Mouse (Mus musculus) heart, embryonic 16.5 days (tissue): ENCODE results near the gene 1110032A03Rik. TPM values are rescaled to one million over a fixed set of nuclear protein-coding genes. Genes with fewer than 3 reads are reported as not detected.
A peak's percentile ranks its signal among the peaks of the same experiment; 100 is the strongest.

Source experiments
- ATAC-seq: fragments of 200-750 bp; cut with Nextera tagmentation; replicated peaks from 2 replicates; pipeline ENCODE4 v1.8.0; 2017; ENCODE audit warnings: moderate number of reproducible peaks; ENCODE audit not compliant: insufficient read depth, low FRiP score; ENCODE audit errors: extremely low read depth
- H3K27ac ChIP-seq: fragments of 300-500 bp; sonication (generic); 2 replicates; pipeline ENCODE4 v1.5.1; 2014; ENCODE audit warnings: mild to moderate bottlenecking, low read length, control low read depth, moderate library complexity
- H3K27me3 ChIP-seq: fragments of 300-500 bp; sonication (generic); 2 replicates; pipeline ENCODE4 v1.6.1; 2014; ENCODE audit warnings: low read length, mixed read lengths; ENCODE audit not compliant: control insufficient read depth, insufficient read depth
- H3K36me3 ChIP-seq: fragments of 300-500 bp; sonication (generic); 2 replicates; pipeline ENCODE4 v1.6.1; 2014; ENCODE audit not compliant: control insufficient read depth, insufficient read depth
- H3K4me1 ChIP-seq: fragments of 300-500 bp; sonication (generic); 2 replicates; pipeline ENCODE4 v1.6.1; 2014; ENCODE audit warnings: low read length, mixed read lengths; ENCODE audit not compliant: control insufficient read depth, insufficient read depth
- H3K4me2 ChIP-seq: fragments of 300-500 bp; sonication (generic); 2 replicates; pipeline ENCODE4 v1.6.1; 2014; ENCODE audit warnings: low read depth, mild to moderate bottlenecking, control low read depth, low read length
- H3K4me3 ChIP-seq: fragments of 300-500 bp; sonication (generic); 2 replicates; pipeline ENCODE4 v1.5.1; 2014; ENCODE audit warnings: mild to moderate bottlenecking, control low read depth, low read length
- H3K9ac ChIP-seq: fragments of 300-500 bp; sonication (generic); 2 replicates; pipeline ENCODE4 v1.6.1; 2014; ENCODE audit warnings: low read length, control low read depth
- H3K9me3 ChIP-seq: fragments of 300-500 bp; sonication (generic); replicated peaks from 2 replicates; pipeline ENCODE4 v1.6.1; 2016; ENCODE audit warnings: low read length; ENCODE audit not compliant: control insufficient read depth
- WGBS: fragments of 180-500 bp; shearing (Covaris S2); extraction: QIAGEN DNeasy Blood & Tissue Kit; methylation state at CpG from one replicate; pipeline ENCODE4 v1.1.7; 2014; 5-methylcytosine and 5-hydroxymethylcytosine counted together
- polyA plus RNA-seq: library from polyadenylated mRNA; unstranded; fragments of >200 nt; fragmentation: Nextera tagmentation; extraction: Ambion mirVana; gene quantifications from 2 replicates; pipeline ENCODE4 v1.2.1, GENCODE M21; 2015

1110032A03Rik gene
- polyA plus RNA-seq, 1 experiment from 2014 or later = 30.0 TPM

DNA sequence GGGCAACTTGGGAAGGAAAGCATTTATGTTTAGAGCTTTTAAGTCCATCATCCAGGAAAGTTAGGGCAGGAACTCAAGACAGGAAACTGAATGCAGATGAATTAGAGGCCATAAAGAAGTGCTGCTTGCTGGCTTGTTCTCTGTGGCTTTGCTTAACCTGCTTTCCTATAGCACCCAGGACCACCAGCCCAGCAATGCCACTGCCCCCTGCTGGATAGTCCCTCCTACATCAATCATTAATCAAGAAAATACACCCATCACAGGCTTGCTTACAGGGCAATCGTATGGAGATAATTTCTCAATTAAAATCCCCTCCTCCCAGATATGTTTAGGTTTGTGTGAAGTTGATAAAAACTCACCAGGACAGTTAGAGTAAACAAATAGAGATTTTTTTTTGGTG is 12.0 kb downstream of the 1110032A03Rik start:
- Histone ChIP-seq H3K4me3 (no peak overlapping the region), H3K9me3 (no peaks in the 10 kb centered on the region), H3K4me1 (peaks cover 5% of the 10 kb centered on the region; the same call in 1 of the 2 replicates), H3K27me3 (no peaks in the 10 kb centered on the region), H3K9ac (no peak overlapping the region), H3K27ac (no peak overlapping the region), H3K36me3 (peaks cover 2% of the 10 kb centered on the region; the same call in 1 of the 2 replicates), H3K4me2 (no peak overlapping the region)
- no peak for ATAC-seq
- WGBS = 64% methylated on average over 1 of the region's 1 CpGs

DNA sequence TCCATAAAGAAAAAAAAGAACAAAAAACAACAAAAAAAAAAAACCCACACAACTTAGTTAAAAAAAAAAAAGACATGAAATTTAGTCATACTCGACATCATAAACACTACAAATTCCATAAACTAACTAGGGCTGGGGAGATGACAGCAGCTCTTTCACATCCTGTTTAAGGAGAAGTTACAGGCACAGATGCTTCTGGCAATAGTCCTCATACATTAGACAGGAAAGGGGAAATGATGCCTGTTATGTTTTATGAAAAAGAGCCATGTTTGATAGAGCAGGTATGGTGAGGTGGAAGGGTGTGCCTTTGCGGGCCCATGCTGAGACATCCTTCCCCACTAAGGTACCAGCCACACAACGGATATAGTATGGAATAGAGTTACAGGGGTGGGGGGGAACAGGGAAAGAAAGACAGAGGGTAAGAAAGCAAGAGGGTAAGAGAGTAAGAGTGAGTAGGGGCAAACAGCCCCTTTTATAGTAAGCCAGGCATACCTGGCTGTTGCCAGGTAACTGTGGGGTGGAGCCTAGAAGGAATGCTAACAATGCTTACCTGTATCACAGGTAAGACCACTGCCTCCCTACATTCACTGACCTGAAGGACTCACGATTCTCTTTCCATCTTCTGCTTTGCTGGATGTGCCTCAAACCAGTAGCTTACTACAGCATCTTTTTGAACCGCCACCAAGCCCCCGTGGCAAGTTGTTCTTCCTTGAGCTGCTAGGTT is 13.6 kb downstream of the 1110032A03Rik start:
- Histone ChIP-seq H3K9ac (no peak overlapping the region), H3K36me3 (peaks cover 3% of the 10 kb centered on the region), H3K4me3 (no peak overlapping the region), H3K4me1 (no peaks in the 10 kb centered on the region), H3K27ac (no peak overlapping the region), H3K4me2 (no peak overlapping the region), H3K9me3 (no peaks in the 10 kb centered on the region), H3K27me3 (no peaks in the 10 kb centered on the region)
- WGBS = 60% methylated on average over 6 of the region's 6 CpGs
- ATAC-seq = no peak

DNA sequence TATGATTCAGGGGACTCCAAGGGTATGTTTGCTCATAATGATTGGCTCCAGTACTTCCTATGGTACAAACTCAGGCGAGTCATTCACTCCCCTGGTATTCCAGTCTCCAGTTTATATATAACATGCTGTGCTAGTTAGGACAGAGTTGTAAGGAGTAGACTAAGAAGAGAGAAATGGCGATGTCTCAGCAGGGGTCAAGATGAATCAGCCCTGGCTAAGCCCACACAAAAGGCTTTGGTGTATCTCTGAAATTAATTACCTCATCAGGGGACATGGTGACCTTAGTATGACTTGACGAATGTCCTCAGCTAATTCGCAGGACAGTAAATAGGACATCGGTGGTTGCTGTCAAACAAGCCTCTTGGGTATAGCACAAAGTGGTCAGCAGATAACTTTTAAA is 18.6 kb downstream of the 1110032A03Rik start:
- Histone ChIP-seq H3K4me3 (no peak overlapping the region), H3K36me3 (peaks cover 13% of the 10 kb centered on the region), H3K4me1 (peaks cover 3% of the 10 kb centered on the region; the same call in 1 of the 2 replicates), H3K9ac (no peak overlapping the region), H3K27ac (no peak overlapping the region), H3K9me3 (no peaks in the 10 kb centered on the region), H3K4me2 (no peak overlapping the region), H3K27me3 (no peaks in the 10 kb centered on the region)
- WGBS = 58% methylated on average over 5 of the region's 5 CpGs
- no peak for ATAC-seq

DNA sequence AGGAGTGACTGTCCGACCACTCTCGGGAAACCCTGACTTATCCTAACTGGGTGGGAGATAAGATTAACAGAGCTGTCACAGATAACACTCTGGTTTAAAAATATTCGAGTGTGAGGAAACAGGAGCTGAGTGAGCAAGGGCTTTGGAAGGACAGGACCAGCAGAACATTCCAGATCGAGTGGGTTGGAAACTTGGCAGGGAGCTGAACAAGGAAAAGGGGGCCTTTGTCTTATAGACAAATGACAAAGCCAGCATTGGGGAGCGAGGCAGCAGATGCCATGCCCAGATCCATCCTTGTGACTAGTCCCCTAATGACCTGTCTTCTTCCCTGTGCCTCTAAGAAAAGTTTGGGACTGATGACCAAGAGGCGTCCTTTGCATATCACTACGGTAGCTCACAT is 21.4 kb downstream of the 1110032A03Rik start:
- ATAC-seq = peak; percentile 8; the same call in 1 of the 2 replicates
- H3K27me3 ChIP-seq = no peaks in the 10 kb centered on the region
- H3K27ac ChIP-seq = peak overlapping the region; percentile 99
- peaks cover 13% of the 10 kb centered on the region for H3K36me3 ChIP-seq
- peaks cover 8% of the 10 kb centered on the region for H3K4me1 ChIP-seq
- H3K9ac ChIP-seq = peak overlapping the region; percentile 88
- WGBS = 13% methylated on average over 7 of the region's 7 CpGs
- H3K4me2 ChIP-seq = peak overlapping the region; percentile 73
- no peaks in the 10 kb centered on the region for H3K9me3 ChIP-seq
- peak overlapping the region; percentile 69 for H3K4me3 ChIP-seq

DNA sequence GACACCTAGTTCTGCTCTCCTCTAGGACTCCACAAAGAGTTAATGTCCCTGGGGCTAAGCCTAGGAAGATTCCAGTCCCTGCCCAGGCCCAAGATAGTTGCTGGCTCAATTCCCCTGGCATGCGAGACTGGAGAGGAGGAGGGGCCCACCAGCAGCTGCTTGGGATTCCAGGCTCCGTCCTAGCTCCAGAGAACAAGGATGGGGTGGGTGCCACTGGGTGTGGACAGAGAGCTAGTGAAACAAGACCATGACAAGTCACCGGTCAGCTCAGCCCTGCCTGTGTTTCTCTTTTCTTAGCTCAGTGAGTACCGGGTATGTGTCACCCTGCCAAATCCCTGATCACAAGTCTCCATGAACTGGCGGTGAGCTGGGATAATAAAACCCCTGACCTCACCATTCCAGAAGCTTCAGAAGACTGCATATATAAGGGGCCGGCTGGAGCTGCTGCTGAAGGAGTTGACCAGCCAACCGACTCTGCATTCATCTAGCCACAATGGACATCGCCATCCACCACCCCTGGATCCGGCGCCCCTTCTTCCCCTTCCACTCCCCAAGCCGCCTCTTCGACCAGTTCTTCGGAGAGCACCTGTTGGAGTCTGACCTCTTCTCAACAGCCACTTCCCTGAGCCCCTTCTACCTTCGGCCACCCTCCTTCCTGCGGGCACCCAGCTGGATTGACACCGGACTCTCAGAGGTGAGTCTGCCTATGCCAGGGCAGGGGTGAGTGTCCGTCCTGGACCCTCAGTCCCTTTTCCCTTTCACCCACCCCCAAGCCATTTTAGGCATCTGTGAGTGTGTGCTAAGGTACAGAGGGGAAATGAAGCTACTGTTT is 22.3 kb downstream of the 1110032A03Rik start:
- no peaks in the 10 kb centered on the region for H3K9me3 ChIP-seq
- peaks cover 13% of the 10 kb centered on the region for H3K36me3 ChIP-seq
- ATAC-seq = peak; percentile 92
- WGBS = 26% methylated on average over 17 of the region's 17 CpGs
- H3K27ac ChIP-seq = peak overlapping the region; percentile 99
- H3K4me3 ChIP-seq = peak overlapping the region; percentile 69
- H3K9ac ChIP-seq = peak overlapping the region; percentile 88
- H3K4me2 ChIP-seq = peak overlapping the region; percentile 73
- peaks cover 8% of the 10 kb centered on the region for H3K4me1 ChIP-seq
- H3K27me3 ChIP-seq = no peaks in the 10 kb centered on the region

DNA sequence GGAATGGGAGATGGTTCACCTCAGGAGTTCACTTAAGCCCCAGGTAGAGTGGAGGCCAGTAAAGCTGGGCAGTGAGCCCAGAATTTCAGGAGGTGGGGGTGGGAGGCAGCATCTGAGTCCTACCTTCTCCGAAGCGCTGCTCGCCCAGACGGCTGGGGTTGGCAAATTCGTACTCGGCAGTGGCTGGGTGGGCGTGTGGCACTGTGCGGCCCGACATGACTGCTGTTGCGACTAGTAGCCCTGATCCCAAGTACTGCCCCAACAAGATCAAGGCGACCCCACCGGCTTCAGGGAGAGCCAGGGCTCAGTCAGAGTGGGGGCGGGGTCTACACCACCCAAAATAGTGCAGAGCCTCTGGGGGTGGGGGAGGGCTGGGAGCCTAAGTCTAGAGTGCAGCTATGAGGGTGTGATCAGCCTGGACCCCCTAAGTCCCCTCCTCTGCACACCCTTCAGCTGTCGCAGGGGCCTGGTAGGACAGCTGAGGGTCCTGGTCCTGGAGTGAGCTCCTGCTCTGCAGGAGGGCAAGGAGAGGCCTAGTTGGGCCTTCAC is 23.2 kb downstream of the 1110032A03Rik start, which contains the start of gene Hspb2:
Gene Hspb2, minus strand, starts transcription at position 301 of the 549 bp plus-strand sequence.
- Histone ChIP-seq H3K27me3 (no peaks in the 10 kb centered on the region), H3K27ac (peak within 1 kb of the TSS; percentile 99), H3K4me3 (peak within 1 kb of the TSS; percentile 69), H3K4me2 (peak within 1 kb of the TSS; percentile 73), H3K4me1 (peaks cover 12% of the 10 kb centered on the region), H3K36me3 (peaks cover 13% of the 10 kb centered on the region), H3K9me3 (no peaks in the 10 kb centered on the region), H3K9ac (peak within 1 kb of the TSS; percentile 88)
- ATAC-seq = peak; percentile 72
- 32% methylated on average over 14 of the region's 14 CpGs for WGBS

DNA sequence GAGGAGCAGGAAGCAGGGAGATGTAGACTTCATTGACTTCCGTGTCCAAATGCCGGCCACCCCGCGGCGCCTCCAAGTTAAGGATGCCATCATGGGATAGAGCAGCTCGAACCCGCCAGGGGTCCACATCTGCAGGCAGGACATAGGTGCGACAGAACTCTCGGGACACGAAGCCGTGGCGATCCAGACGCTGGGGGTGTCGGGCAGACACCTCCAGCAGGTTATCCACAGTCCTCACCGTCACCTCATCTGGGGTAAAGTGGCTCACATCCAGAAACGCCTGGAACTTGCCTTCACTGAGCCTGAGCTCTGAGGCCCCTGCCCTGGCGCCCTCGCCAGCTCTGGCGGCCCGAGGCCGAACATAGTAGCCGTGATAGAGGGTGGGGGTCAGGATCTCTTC is 24.0 kb downstream of the 1110032A03Rik start, which contains the start of gene Cryab:
Gene Cryab, plus strand, starts transcription at position 3 of the 400 bp plus-strand sequence.
- H3K4me2 ChIP-seq = peak within 1 kb of the TSS; percentile 73
- no peak for ATAC-seq
- H3K27me3 ChIP-seq = no peaks in the 10 kb centered on the region
- H3K36me3 ChIP-seq = peaks cover 9% of the 10 kb centered on the region
- H3K4me3 ChIP-seq = peak within 1 kb of the TSS; percentile 69
- peaks cover 19% of the 10 kb centered on the region for H3K4me1 ChIP-seq
- peak within 1 kb of the TSS; percentile 72 for H3K9ac ChIP-seq
- WGBS = 30% methylated on average over 22 of the region's 22 CpGs
- no peaks in the 10 kb centered on the region for H3K9me3 ChIP-seq
- peak within 1 kb of the TSS; percentile 99 for H3K27ac ChIP-seq

DNA sequence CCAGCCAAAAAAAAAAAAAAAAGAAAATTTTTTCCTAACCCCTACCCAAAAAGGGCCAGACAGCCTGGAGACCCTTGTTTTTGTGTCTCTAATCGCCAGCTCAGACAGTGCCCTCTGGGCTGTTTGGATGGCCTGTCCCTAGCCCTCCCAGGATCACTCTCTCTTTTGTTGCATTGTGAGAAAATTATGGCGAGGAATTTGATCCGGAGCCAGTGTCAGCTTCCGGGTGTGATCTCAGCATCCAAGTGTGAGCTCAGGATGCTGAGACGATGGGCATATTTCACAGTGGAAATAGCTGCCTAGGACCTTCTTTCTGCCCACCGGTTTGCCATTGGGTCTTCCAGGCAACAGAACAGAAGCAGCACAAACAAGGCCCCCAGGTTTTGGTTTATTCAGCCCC is 24.6 kb downstream of the 1110032A03Rik start:
- Histone ChIP-seq H3K9ac (peak overlapping the region; percentile 72), H3K27ac (peak overlapping the region; percentile 99), H3K36me3 (peaks cover 4% of the 10 kb centered on the region; the same call in 1 of the 2 replicates), H3K27me3 (no peaks in the 10 kb centered on the region), H3K4me2 (peak overlapping the region; percentile 73), H3K4me3 (peak overlapping the region; percentile 69), H3K4me1 (peaks cover 20% of the 10 kb centered on the region), H3K9me3 (no peaks in the 10 kb centered on the region)
- WGBS = 41% methylated on average over 6 of the region's 6 CpGs
- no peak for ATAC-seq
